Mouse (Mus musculus): ENCODE measurements at regions not wholly inside any gene's neighbourhood (a gene's known extent, or its start where the extent isn't known, plus 50 kb on each side); places are given as distances from the start of the nearest gene placed in this dataset.

DNA sequence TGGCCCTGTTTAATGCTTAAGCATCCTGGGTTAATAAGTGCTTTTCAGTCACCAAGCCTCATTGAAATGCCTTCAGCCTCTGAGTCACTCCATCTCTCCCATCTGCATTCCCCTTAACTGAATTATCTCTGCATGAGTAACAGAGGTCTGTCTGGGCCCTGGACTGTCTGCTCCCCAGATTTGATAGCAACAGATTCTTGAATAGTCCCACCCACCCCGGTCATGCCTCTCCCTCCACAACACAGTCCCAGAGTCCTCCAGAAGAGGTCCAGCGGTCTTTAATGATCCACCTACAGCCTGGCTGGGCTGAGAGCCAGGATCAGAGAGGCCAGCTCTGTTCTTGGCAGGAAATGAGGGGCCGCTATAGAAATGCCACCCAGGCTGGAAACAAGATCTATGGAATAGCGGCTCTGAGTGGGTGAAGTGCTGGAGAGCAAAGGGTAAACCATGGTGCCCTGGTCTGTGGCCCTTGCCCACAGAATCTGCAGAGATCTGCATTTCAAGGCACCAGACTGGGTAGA is 125.3 kb upstream of the Ncam1 start:
- no peaks in the 10 kb centered on the region for H3K27me3 ChIP-seq (ENCODE audit: control insufficient read depth, insufficient read depth, low read length)
- H3K9ac ChIP-seq (replicated peaks; ENCODE audit: low read depth, low read length) = no peak overlapping the region
- 29% methylated on average over 4 of the region's 4 CpGs for WGBS
- 0 out of 2 replicates have a peak overlapping the region, but pooled peaks have one; percentile 28 for H3K27ac ChIP-seq (ENCODE audit: low read depth, low read length)
- H3K4me2 ChIP-seq (ENCODE audit: low read depth, low read length) = no peak overlapping the region
- H3K4me1 ChIP-seq (ENCODE audit: control insufficient read depth, insufficient read depth, low read length) = peaks cover 13% of the 10 kb centered on the region; the same call in 1 of the 2 replicates
- no peak overlapping the region for H3K4me3 ChIP-seq (ENCODE audit: low read depth, low read length)
- peak; percentile 49; the same call in 1 of the 2 replicates for ATAC-seq (ENCODE audit: low read depth)
- no peaks in the 10 kb centered on the region for H3K36me3 ChIP-seq (ENCODE audit: control insufficient read depth, insufficient read depth, low read length)
- no peaks in the 10 kb centered on the region for H3K9me3 ChIP-seq (ENCODE audit: control insufficient read depth, low read length)

DNA sequence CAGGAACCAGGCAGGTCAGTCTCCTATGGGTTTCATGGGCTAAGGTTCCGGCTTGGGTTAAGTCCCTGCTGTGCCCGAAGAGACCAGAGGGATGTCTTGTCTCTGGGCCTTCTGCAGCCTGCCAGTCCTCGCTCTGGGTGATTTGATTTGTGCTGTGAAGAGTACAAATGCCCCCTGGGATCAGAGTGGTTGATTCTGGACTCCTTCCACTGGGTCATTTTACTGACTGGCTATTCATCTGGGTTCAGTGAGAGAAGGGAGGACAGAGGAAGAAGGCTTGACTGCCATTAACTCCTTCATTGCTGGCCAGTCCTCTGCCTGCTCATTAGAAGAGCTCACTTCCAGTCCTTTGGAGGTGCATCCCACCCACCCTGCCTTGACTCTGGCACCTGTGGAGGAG is 124.0 kb upstream of the Ncam1 start:
- no peak for ATAC-seq (ENCODE audit: low read depth)
- Histone ChIP-seq H3K36me3 (ENCODE audit: control insufficient read depth, insufficient read depth, low read length) (no peaks in the 10 kb centered on the region), H3K4me3 (ENCODE audit: low read depth, low read length) (no peak overlapping the region), H3K4me1 (ENCODE audit: control insufficient read depth, insufficient read depth, low read length) (peaks cover 13% of the 10 kb centered on the region; the same call in 1 of the 2 replicates), H3K27ac (ENCODE audit: low read depth, low read length) (no peak overlapping the region; the same call in 1 of the 2 replicates), H3K4me2 (ENCODE audit: low read depth, low read length) (no peak overlapping the region), H3K27me3 (ENCODE audit: control insufficient read depth, insufficient read depth, low read length) (no peaks in the 10 kb centered on the region), H3K9me3 (ENCODE audit: control insufficient read depth, low read length) (no peaks in the 10 kb centered on the region), H3K9ac (replicated peaks; ENCODE audit: low read depth, low read length) (no peak overlapping the region)
- WGBS = 26% methylated on average over 3 of the region's 3 CpGs

DNA sequence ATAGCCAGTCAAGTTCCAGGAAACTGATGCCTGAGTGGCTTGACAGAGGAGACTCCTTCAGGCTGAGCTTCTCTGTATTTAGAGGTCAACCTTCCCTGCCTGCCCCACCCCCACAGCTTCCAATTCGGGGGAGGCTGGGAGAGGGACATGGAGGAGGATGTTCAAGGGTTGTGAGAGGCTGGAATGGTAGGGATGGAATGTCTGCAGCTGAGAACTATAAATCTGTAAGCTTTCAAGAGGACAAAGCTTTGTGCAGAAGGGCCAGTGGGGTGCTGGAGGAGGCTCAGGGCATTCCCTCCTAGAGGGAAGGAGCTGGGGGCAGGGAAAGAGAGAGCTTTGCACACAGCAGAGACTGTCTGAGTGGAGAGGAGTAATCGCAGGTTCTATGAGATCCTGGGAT is 123.4 kb upstream of the Ncam1 start:
- Histone ChIP-seq H3K36me3 (ENCODE audit: control insufficient read depth, insufficient read depth, low read length) (no peaks in the 10 kb centered on the region), H3K9me3 (ENCODE audit: control insufficient read depth, low read length) (no peaks in the 10 kb centered on the region), H3K9ac (replicated peaks; ENCODE audit: low read depth, low read length) (no peak overlapping the region), H3K4me1 (ENCODE audit: control insufficient read depth, insufficient read depth, low read length) (peaks cover 13% of the 10 kb centered on the region; the same call in 1 of the 2 replicates), H3K27ac (ENCODE audit: low read depth, low read length) (no peak overlapping the region), H3K4me3 (ENCODE audit: low read depth, low read length) (no peak overlapping the region), H3K4me2 (ENCODE audit: low read depth, low read length) (no peak overlapping the region), H3K27me3 (ENCODE audit: control insufficient read depth, insufficient read depth, low read length) (no peaks in the 10 kb centered on the region)
- ATAC-seq (ENCODE audit: low read depth) = peak; percentile 28; the same call in 1 of the 2 replicates
- 3% methylated on average over 2 of the region's 2 CpGs for WGBS

DNA sequence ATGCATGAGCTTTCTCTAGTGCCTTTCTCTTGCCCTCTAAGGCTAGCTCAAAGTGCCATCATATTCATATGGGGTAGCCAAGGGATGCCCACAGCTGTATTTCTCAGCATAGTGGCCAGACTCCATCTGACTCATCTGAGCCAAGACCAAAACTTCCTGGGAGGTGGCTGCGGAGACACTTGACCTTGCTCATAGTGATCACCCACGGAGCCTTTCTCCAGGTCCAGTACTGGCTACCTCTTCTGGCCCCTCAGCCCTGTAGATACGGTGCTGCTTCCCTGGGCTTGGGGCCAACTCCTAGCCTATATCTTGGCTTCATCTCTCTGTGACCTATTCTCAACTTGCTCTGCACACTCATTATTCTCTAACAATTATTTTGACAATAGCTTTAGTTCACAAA is 122.6 kb upstream of the Ncam1 start:
- ATAC-seq (ENCODE audit: low read depth) = no peak
- Histone ChIP-seq H3K9ac (replicated peaks; ENCODE audit: low read depth, low read length) (no peak overlapping the region), H3K27ac (ENCODE audit: low read depth, low read length) (no peak overlapping the region), H3K4me3 (ENCODE audit: low read depth, low read length) (no peak overlapping the region), H3K36me3 (ENCODE audit: control insufficient read depth, insufficient read depth, low read length) (no peaks in the 10 kb centered on the region), H3K27me3 (ENCODE audit: control insufficient read depth, insufficient read depth, low read length) (no peaks in the 10 kb centered on the region), H3K4me1 (ENCODE audit: control insufficient read depth, insufficient read depth, low read length) (peaks cover 13% of the 10 kb centered on the region; the same call in 1 of the 2 replicates), H3K9me3 (ENCODE audit: control insufficient read depth, low read length) (no peaks in the 10 kb centered on the region), H3K4me2 (ENCODE audit: low read depth, low read length) (no peak overlapping the region)
- 72% methylated on average over 3 of the region's 3 CpGs for WGBS

DNA sequence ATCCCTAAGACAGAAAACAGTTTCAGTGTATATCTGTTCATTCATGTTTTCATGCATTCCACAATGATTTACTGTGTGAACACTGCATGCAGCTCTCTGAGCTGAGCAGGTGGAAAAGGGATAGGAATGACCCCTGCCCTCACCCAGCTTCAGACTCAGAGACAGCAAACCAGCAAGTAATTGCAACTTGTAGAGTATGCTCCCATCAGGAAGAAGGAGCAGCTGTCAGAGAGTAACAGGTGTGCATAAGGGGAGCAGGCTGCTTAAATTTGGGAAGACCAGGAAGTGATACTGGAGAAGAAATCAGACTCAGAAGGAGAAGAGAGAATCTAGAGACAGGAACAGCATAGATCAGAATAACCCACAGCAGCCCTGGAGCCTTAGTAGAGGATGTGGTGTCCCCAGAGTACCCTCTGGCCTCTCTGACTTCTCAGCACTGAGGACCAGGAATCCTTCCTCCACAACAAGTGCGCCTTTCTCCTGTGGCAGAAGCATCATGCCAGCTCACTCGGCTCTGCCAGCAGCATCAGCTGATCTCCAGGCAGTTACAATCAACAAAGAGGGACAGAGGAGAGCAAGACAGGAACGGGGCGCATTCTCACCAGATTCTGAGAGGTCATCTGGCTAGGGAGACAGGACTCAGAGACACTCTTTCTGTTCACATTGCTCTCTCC is 116.5 kb upstream of the Ncam1 start:
- Histone ChIP-seq H3K9ac (replicated peaks; ENCODE audit: low read depth, low read length) (no peak overlapping the region), H3K36me3 (ENCODE audit: control insufficient read depth, insufficient read depth, low read length) (no peaks in the 10 kb centered on the region), H3K27ac (ENCODE audit: low read depth, low read length) (no peak overlapping the region), H3K4me3 (ENCODE audit: low read depth, low read length) (no peak overlapping the region), H3K27me3 (ENCODE audit: control insufficient read depth, insufficient read depth, low read length) (no peaks in the 10 kb centered on the region), H3K4me1 (ENCODE audit: control insufficient read depth, insufficient read depth, low read length) (no peaks in the 10 kb centered on the region), H3K9me3 (ENCODE audit: control insufficient read depth, low read length) (no peaks in the 10 kb centered on the region), H3K4me2 (ENCODE audit: low read depth, low read length) (no peak overlapping the region)
- WGBS = 55% methylated on average over 4 of the region's 4 CpGs
- ATAC-seq (ENCODE audit: low read depth) = no peak

DNA sequence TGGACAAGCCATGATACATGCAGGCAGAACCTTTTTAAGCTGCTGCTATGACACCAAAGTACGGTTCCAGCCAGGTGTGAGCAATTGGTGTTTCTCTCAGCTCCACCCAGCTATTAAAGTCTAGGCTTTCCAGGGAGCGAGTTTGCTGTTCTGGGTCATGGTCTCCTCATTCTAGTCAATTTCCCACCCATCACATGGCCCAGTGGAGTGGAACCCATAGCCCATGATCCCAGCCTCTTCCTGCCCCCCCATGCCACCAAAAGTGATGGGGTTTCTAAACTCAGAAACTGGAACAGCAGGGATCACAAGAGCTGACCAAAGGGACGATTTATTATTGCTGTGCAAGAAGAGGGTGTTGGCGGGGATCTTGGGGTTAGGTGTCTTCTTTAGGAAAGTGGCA is 115.0 kb upstream of the Ncam1 start:
- WGBS = 87% methylated on average over 4 of the region's 4 CpGs
- Histone ChIP-seq H3K4me3 (ENCODE audit: low read depth, low read length) (no peak overlapping the region), H3K4me1 (ENCODE audit: control insufficient read depth, insufficient read depth, low read length) (no peaks in the 10 kb centered on the region), H3K27ac (ENCODE audit: low read depth, low read length) (no peak overlapping the region), H3K9me3 (ENCODE audit: control insufficient read depth, low read length) (no peaks in the 10 kb centered on the region), H3K27me3 (ENCODE audit: control insufficient read depth, insufficient read depth, low read length) (no peaks in the 10 kb centered on the region), H3K36me3 (ENCODE audit: control insufficient read depth, insufficient read depth, low read length) (no peaks in the 10 kb centered on the region), H3K4me2 (ENCODE audit: low read depth, low read length) (no peak overlapping the region), H3K9ac (replicated peaks; ENCODE audit: low read depth, low read length) (no peak overlapping the region)
- ATAC-seq (ENCODE audit: low read depth) = no peak

DNA sequence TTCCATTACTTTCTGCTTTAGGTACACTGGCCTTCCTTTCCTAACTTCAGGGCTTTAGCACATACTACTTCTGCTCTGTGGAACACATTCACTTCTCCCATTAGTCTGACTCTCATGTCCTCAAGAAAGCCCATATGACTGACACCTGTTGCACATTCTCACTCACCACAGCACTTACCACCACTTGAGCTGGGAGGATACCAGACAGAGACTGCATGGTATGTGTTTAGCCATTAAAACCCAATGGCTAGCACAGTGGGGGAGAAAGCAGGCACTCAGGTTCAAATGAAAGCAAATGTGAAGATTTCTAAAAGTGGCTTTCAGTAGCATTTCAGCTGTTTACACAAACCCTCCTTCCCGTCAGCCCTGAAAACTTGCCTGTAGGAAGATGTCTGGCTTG is 113.6 kb upstream of the Ncam1 start:
- no peaks in the 10 kb centered on the region for H3K27me3 ChIP-seq (ENCODE audit: control insufficient read depth, insufficient read depth, low read length)
- WGBS = 69% methylated on average over 1 of the region's 1 CpGs
- H3K27ac ChIP-seq (ENCODE audit: low read depth, low read length) = no peak overlapping the region
- no peaks in the 10 kb centered on the region for H3K9me3 ChIP-seq (ENCODE audit: control insufficient read depth, low read length)
- no peak overlapping the region for H3K4me3 ChIP-seq (ENCODE audit: low read depth, low read length)
- H3K4me2 ChIP-seq (ENCODE audit: low read depth, low read length) = no peak overlapping the region
- no peak overlapping the region for H3K9ac ChIP-seq (replicated peaks; ENCODE audit: low read depth, low read length)
- no peaks in the 10 kb centered on the region for H3K36me3 ChIP-seq (ENCODE audit: control insufficient read depth, insufficient read depth, low read length)
- ATAC-seq (ENCODE audit: low read depth) = no peak
- no peaks in the 10 kb centered on the region for H3K4me1 ChIP-seq (ENCODE audit: control insufficient read depth, insufficient read depth, low read length)

DNA sequence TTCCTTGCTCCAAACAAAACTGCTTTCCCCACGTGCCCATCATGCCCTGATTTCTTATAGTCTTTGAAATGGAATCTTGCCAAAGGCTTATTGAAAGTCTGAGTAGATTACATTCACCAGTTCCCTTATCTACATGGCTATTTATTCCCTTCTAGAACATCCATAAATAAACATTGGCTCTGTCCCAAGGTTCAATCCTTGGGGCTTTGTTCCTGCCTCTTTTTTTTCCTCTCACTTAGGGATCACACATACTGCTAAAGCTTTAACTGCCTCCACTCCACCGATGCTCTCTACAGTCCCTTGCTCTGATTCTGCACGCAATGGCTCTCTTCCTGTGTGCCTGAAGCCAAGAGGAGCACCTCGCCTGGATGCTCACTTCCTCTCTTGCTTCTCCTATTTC is 107.6 kb upstream of the Ncam1 start:
- WGBS = 58% methylated on average over 4 of the region's 4 CpGs
- Histone ChIP-seq H3K4me1 (ENCODE audit: control insufficient read depth, insufficient read depth, low read length) (no peaks in the 10 kb centered on the region), H3K9me3 (ENCODE audit: control insufficient read depth, low read length) (no peaks in the 10 kb centered on the region), H3K9ac (replicated peaks; ENCODE audit: low read depth, low read length) (no peak overlapping the region), H3K36me3 (ENCODE audit: control insufficient read depth, insufficient read depth, low read length) (no peaks in the 10 kb centered on the region), H3K4me3 (ENCODE audit: low read depth, low read length) (no peak overlapping the region), H3K27ac (ENCODE audit: low read depth, low read length) (no peak overlapping the region), H3K4me2 (ENCODE audit: low read depth, low read length) (no peak overlapping the region), H3K27me3 (ENCODE audit: control insufficient read depth, insufficient read depth, low read length) (no peaks in the 10 kb centered on the region)
- ATAC-seq (ENCODE audit: low read depth) = no peak

DNA sequence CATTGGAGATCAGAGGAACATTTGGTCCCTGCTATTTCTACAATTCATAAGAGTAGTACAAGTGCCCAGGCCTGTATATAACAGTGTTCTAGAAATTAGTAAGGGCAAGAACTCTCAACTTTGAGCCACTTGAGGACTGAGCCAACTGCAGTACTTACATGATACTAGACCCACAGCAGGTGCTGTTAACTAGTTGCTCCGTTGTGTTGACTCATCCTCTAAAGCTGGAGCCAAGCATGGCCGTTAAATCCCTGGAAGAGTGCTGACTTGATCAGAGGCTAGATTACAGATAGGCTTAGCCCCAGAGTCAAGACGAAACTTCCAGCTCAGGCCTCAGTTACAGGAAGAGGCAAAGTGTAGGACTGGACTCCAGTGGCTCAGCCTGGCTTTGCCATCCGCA is 107.0 kb upstream of the Ncam1 start:
- 89% methylated on average over 4 of the region's 4 CpGs for WGBS
- no peaks in the 10 kb centered on the region for H3K36me3 ChIP-seq (ENCODE audit: control insufficient read depth, insufficient read depth, low read length)
- no peaks in the 10 kb centered on the region for H3K4me1 ChIP-seq (ENCODE audit: control insufficient read depth, insufficient read depth, low read length)
- ATAC-seq (ENCODE audit: low read depth) = no peak
- no peaks in the 10 kb centered on the region for H3K27me3 ChIP-seq (ENCODE audit: control insufficient read depth, insufficient read depth, low read length)
- no peak overlapping the region for H3K9ac ChIP-seq (replicated peaks; ENCODE audit: low read depth, low read length)
- no peak overlapping the region for H3K27ac ChIP-seq (ENCODE audit: low read depth, low read length)
- H3K4me2 ChIP-seq (ENCODE audit: low read depth, low read length) = no peak overlapping the region
- no peaks in the 10 kb centered on the region for H3K9me3 ChIP-seq (ENCODE audit: control insufficient read depth, low read length)
- no peak overlapping the region for H3K4me3 ChIP-seq (ENCODE audit: low read depth, low read length)
